Mouse (Mus musculus) lung, postnatal 0 days (tissue): Measurements from ENCODE around the gene Dpf1.

ENCODE experiments used
- CTCF ChIP-seq: IDR thresholded peaks from 2 replicates; pipeline ENCODE4 v1.5.1; 2016; ENCODE audit warnings: antibody characterized with exemption, mild to moderate bottlenecking
- EP300 ChIP-seq: IDR thresholded peaks from 2 replicates; pipeline ENCODE4 v1.6.1; 2016; ENCODE audit warnings: antibody characterized with exemption, mild to moderate bottlenecking, control low read depth

GRCm38 (mm10) chr7:29306619-29307018 lies 2.9 kb downstream of the Dpf1 start:
- TF ChIP-seq CTCF: peak; percentile 57
- TF ChIP-seq EP300: no peak
